Mouse (Mus musculus) telencephalon, adult 2 months (tissue): ENCODE data around the gene Anks1b.

Source experiments
- DNase-seq: peaks from one replicate; pipeline ENCODE4 v3.0.0-alpha.2; 2011; ENCODE audit warnings: low read depth, low spot score

The Anks1b gene

DNA sequence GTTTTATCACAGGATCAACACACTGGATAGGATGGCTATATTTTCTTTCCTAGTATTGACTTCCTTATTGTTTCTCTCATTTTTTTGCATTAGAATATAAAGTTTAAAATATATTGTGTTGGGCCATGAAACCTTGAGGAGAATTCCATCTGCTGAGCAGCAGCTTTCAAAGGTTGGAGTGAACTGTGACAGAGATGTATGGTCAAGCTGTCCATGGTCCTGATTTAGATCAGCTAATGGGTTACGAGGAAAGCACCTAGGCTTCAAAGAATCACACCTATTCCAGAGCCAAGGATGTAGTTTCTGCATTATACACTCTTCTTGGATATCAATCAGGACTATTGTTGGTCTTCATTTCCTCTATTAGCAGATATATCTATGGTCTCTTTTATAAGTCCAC, 503.3 kb downstream of the Anks1b start:
- no peak for DNase-seq

GRCm38 (mm10) chr10:90380062-90380461, 506.8 kb downstream of the Anks1b start:
- no peak for DNase-seq

GRCm38 (mm10) chr10:90380704-90381339, 507.5 kb downstream of the Anks1b start:
- no peak for DNase-seq

DNA sequence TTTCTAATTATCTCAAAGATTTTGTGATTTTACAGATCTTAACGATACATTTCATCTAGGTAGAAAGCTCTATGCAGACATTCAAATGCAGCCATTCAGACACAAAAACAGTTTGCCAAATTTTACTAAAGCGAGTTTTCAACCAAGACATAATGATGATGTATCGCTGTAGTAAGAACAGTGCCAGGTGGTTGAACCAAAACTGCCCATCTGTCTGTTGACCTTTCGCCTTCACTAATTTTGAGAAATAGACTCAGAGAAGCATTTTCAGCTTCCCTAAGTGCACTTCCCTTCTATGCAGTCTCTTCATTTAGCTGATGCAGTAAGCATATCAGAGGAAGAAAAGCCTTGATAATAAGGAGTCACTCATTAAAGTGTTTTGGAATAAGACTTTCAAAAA, 527.1 kb downstream of the Anks1b start:
- DNase-seq: no peak

- no peak for DNase-seq
These were observed 535.2 kb downstream of the Anks1b start for GRCm38 (mm10) chr10:90408484-90408883.

- DNase-seq: no peak
These were observed 558.2 kb downstream of the Anks1b start for GRCm38 (mm10) chr10:90431527-90431926.

DNA sequence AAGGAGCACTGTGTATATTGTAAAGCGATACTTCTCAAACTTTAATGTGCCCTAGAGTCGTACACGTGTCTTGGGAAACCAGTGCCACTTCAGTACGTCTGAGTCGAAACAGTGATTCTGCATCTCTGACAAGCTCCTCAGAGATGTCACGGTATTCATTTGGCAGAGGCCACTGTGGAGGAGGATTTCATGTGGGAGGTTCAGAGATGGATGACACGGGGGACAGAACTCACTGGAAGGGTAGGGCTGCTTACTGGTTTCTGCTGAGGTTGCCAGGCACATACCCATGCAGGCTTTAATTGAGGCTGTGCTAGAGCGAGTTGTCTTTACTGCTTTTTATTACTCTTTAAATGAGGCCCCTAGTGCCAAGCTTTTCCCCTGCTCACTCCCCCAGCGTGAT, 558.7 kb downstream of the Anks1b start:
- DNase-seq: peak; percentile 78

DNA sequence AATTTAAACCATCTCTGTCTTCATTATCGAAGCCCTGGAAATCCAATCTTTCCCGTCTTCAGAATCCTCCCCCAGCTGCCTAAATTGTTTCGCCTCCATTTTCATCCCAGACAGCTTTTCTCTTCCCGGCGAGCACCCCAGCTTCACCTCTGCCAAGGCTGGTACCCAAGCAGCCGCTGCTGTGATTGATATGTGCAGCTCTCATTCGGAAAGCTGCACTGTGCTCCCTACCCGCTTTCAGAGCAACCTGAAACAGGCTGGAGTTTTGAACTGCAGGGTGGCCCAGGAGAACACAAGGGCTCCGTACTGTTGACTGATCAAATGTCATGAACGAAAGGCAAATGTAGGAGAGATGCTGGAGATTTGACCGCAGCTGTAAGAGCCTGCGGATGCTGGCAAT, 559.2 kb downstream of the Anks1b start:
- DNase-seq: no peak

- no peak for DNase-seq
These were observed 567.7 kb downstream of the Anks1b start for GRCm38 (mm10) chr10:90441036-90441435.

- DNase-seq: no peak
These were observed 568.3 kb downstream of the Anks1b start for GRCm38 (mm10) chr10:90441656-90442055.

DNA sequence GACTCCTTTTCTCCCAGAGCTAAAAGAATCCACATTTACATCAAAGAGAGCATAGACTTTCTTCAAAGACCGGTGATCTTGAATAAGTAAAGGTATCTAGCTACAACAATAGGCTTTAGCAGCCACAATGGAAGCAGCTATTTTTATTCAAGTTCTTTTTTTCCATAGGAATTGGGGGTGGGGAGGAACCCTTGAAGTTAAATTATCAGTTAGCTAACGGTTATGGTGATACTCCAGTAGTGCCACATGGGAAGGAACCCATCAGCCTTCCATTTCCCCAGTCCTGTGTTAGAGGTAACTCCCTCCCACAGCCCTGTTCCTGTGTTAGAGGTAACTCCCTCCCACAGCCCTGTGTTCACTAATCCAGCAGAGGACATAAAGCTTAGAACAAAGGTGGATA, 591.6 kb downstream of the Anks1b start:
- no peak for DNase-seq

GRCm38 (mm10) chr10:90465426-90465825, 592.1 kb downstream of the Anks1b start:
- DNase-seq: no peak

- no peak for DNase-seq
These were observed 594.2 kb downstream of the Anks1b start for GRCm38 (mm10) chr10:90467546-90467945.

DNA sequence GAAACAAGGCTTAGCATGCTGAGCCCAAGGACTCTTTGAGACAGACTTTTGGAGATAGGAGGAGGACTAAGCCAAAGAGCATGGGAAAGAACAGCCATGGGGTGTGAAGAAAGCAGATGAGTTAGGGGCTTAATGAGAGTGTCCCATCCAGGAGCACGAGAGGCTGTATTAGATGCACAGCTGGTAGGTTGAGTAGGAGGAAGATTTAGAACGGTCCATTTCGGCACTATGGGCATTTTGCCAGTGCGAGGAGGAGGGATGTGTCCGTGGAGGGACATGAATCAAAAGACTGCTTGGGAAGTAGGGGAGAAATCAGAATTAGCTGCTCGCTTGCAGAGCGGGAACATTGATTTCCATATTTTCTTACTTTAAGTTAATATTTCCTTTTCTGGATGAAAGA, 620.1 kb downstream of the Anks1b start:
- peak; percentile 26 for DNase-seq

- DNase-seq: peak; percentile 66
These were observed 620.8 kb downstream of the Anks1b start for GRCm38 (mm10) chr10:90493996-90494642.

DNA sequence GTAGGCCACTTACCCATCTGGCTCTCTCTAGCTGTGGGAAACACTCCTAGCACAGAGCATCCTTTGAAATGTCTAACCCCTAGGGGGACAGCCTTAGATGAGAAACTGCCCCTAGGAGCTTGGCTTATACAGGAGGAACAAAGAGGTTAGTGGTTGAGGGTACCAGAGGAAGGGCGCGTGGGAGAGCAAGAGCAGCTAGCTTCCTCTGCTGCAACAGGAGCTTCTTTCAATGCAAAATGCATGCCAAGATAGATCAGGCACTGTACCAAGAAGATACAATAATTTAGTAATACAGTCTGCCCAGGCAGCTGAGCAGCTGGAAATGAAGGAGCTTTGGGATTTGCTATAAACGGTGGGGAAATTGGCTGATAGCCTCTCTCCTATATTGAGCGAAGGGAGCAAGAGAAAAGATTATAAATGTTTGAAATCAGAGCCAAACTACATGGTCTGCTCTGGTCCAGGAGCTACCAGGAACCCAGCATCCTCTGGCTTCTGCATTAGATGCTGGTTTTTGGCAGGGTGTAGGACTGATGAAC, 621.7 kb downstream of the Anks1b start:
- peak; percentile 75 for DNase-seq

DNA sequence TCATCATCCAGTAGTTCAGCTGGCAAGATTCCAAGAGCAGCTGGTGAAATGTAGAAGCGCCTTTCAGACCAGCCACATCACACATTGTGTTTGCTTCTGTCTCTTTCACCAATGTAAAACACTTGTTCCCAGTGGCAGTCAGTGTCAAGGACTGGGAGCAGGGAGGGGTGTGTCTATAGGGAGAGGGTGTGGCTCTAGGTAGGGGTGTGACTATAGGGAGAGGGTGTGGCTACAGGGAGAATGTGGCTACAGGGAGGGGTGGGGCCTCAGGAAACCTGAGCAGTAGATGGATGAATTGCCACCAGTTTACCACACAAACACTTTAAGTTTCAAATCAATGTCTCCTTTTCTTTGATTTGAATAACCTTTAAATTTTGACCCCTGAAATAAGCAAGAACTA, 634.3 kb downstream of the Anks1b start:
- DNase-seq: no peak

DNA sequence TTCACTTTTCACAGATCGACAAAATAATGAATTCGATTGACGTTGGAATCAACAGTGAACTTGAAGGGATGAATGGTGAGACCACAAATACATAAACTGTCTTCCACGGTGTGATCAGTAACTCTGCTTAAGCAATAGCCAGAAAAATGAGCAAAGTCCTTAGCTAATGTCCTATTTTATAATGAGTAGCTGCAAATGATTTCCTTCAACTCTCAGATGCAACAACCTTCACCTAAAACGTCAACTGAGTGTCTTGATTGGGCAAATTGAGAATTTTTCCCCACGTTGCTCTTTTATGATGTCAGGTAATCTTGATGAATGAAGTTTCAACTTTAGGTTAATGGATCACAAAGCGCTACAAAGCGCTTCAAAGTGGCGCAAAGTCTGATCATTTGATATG, 639.5 kb downstream of the Anks1b start:
- no peak for DNase-seq

- no peak for DNase-seq
These were observed 658.5 kb downstream of the Anks1b start for GRCm38 (mm10) chr10:90531813-90532212.

DNA sequence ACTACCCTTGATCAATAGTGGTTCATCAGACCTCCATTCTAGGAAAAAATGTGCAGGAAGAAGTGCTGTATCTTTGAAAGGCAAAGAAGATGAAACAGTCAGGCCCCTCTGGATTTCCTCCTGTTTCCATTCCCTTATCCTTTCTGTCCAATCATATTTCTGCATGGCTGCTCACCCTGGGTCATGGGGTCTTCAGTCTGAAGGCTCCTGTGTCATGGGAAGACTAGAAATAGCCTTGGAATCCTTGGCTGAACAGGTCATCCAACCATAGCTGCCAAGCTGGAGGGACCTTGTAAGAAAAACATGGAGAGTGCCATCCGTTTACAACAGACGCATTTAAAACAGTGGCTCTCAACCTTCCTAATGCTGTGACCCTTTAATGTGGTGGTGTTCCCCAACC, 662.1 kb downstream of the Anks1b start:
- no peak for DNase-seq

- DNase-seq: peak; percentile 64
These were observed 673.3 kb downstream of the Anks1b start for GRCm38 (mm10) chr10:90546635-90547034.

GRCm38 (mm10) chr10:90562906-90563305, 689.6 kb downstream of the Anks1b start:
- DNase-seq: no peak
